Comparison of ENCODE assay signal across 26 mouse cellular contexts in genomic region chr12:78839906-78840305, GRCm38 (mm10). TPM values are rescaled to one million over a fixed set of nuclear protein-coding genes. Genes with fewer than 3 reads are reported as not detected.
A peak's percentile ranks its signal among the peaks of the same experiment; 100 is the strongest.
DNase-seq lines count a peak whose midpoint lies in the region; ATAC-seq and TF ChIP-seq lines count a peak whose summit lies in the region.
"Had no signal": no experiment of that assay in that cellular context is flagged by ENCODE, and none has a peak within 500 bp of the region (broad histone marks: within the 10 kb centered on the region; RNA-seq: fewer than 3 reads in every experiment).

No protein-coding gene starts in this region.

- no peak overlapping the region for H3K9ac ChIP-seq in heart, embryonic 11.5 days (ENCODE audit: low read depth, low read length)
- H3K9ac ChIP-seq: heart, embryonic 13.5 days; hindbrain, embryonic 12.5 days; limb, embryonic 12.5 days; liver, postnatal 0 days; midbrain, embryonic 15.5 days; neural tube, embryonic 12.5 days; stomach, embryonic 15.5 days had no signal

- H3K4me3 ChIP-seq in cerebellum, adult 2 months (replicated peaks; ENCODE audit: insufficient read depth, low read depth, low read length) = no peak overlapping the region
- H3K4me3 ChIP-seq in heart, embryonic 11.5 days (ENCODE audit: low read depth, low read length) = no peak overlapping the region
- H3K4me3 ChIP-seq: forebrain, embryonic 10.5 days; heart, embryonic 13.5 days; hindbrain, embryonic 12.5 days; layer of hippocampus, adult 2 months; limb, embryonic 12.5 days; midbrain, embryonic 15.5 days; neural tube, embryonic 12.5 days; stomach, embryonic 15.5 days had no signal

- H3K4me1 ChIP-seq in cerebellum, adult 2 months (ENCODE audit: control insufficient read depth, insufficient read depth, low read length) = no peaks in the 10 kb centered on the region
- H3K4me1 ChIP-seq in heart, embryonic 11.5 days (ENCODE audit: control insufficient read depth, insufficient read depth, low read length) = no peaks in the 10 kb centered on the region
- H3K4me1 ChIP-seq: forebrain, embryonic 10.5 days; hindbrain, embryonic 12.5 days; limb, embryonic 12.5 days; midbrain, embryonic 15.5 days; neural tube, embryonic 12.5 days; stomach, embryonic 15.5 days had no signal

- intact Hi-C loops in left cerebral cortex, postnatal 4 days (cut with DNase I) = no loop called here

- WGBS in cerebellum, adult 2 months = 37% methylated on average over 4 of the region's 4 CpGs
- 87% methylated on average over 4 of the region's 4 CpGs for WGBS in heart, embryonic 11.5 days (ENCODE audit: insufficient replicate concordance)

- no peaks in the 10 kb centered on the region for H3K9me3 ChIP-seq in heart, embryonic 11.5 days (replicated peaks; ENCODE audit: control insufficient read depth, low read length)
- H3K9me3 ChIP-seq: forebrain, embryonic 10.5 days; heart, embryonic 13.5 days; hindbrain, embryonic 12.5 days; limb, embryonic 12.5 days; midbrain, embryonic 15.5 days; neural tube, embryonic 12.5 days; stomach, embryonic 15.5 days had no signal

- H3K27ac ChIP-seq in cerebellum, adult 2 months (ENCODE audit: insufficient read depth, low read length) = no peak overlapping the region
- no peak overlapping the region for H3K27ac ChIP-seq in heart, embryonic 11.5 days (ENCODE audit: low read depth, low read length)
- H3K27ac ChIP-seq: forebrain, embryonic 10.5 days; heart, embryonic 13.5 days; hindbrain, embryonic 12.5 days; layer of hippocampus, adult 2 months; limb, embryonic 12.5 days; macrophage; midbrain, embryonic 15.5 days; neural tube, embryonic 12.5 days; stomach, embryonic 15.5 days had no signal

- DNase-seq in cerebellum, postnatal 14 days = peak; percentile 18 to 33
- DNase-seq in cerebellum, adult 2 months = no peak
- DNase-seq in heart, postnatal 4 days = peak; percentile 10
- peak; percentile 22 for DNase-seq in left cerebral cortex, postnatal 4 days
- no peak for DNase-seq in left cerebral cortex, adult 9 months (ENCODE audit: low spot score in 2 of 2)
- DNase-seq in T-cell, adult 2 months (ENCODE audit: low spot score) = no peak
- DNase-seq: adrenal gland, postnatal 25 days; cerebellum, adult 11 months; heart, adult 18-20 months; heart, postnatal 14 days; liver, postnatal 0 days; thymus, adult 18-20 months; thymus, postnatal 36 days had no signal

- no peak for ATAC-seq in heart, embryonic 11.5 days (replicated peaks; ENCODE audit: insufficient number of reproducible peaks, low FRiP score, low TSS enrichment)
- ATAC-seq: CD4-positive, CD25-positive, alpha-beta regulatory T cell, adult 4 months; liver, postnatal 0 days; lung, postnatal 0 days; midbrain, embryonic 15.5 days had no signal

- TF ChIP-seq POLR2A in cerebellum, adult 2 months (IDR thresholded peaks at IDR 0.05; ENCODE audit: borderline replicate concordance, insufficient read depth, low read length) = no peak

- no peak overlapping the region for H3K4me2 ChIP-seq in heart, embryonic 11.5 days
- H3K4me2 ChIP-seq: heart, embryonic 13.5 days; hindbrain, embryonic 12.5 days; limb, embryonic 12.5 days; liver, embryonic 11.5 days; midbrain, embryonic 15.5 days; neural tube, embryonic 12.5 days; stomach, embryonic 15.5 days had no signal

- TF ChIP-seq CTCF in cerebellum, adult 2 months (IDR thresholded peaks at IDR 0.05; ENCODE audit: borderline replicate concordance, insufficient read depth, low read depth, low read length) = no peak

- no peaks in the 10 kb centered on the region for H3K27me3 ChIP-seq in cerebellum, adult 2 months (ENCODE audit: control insufficient read depth, insufficient read depth, low read length)
- no peaks in the 10 kb centered on the region for H3K27me3 ChIP-seq in heart, embryonic 11.5 days (ENCODE audit: control insufficient read depth, insufficient read depth, low read length)
- H3K27me3 ChIP-seq: heart, embryonic 13.5 days; hindbrain, embryonic 12.5 days; limb, embryonic 12.5 days; midbrain, embryonic 15.5 days; neural tube, embryonic 12.5 days; stomach, embryonic 15.5 days had no signal

- peaks cover 16% of the 10 kb centered on the region for H3K36me3 ChIP-seq in heart, embryonic 11.5 days (ENCODE audit: control insufficient read depth, insufficient read depth, low read length)

RNA-seq across cellular contexts. Expression of gene Atp6v1d, which starts 21.5 kb away (rescaled TPM):
- polyA plus RNA-seq in cerebellum, adult 2 months (2012; rRNA removed) = 144 and 162 TPM in 2 replicates
- 10 to 100 TPM; 89.0 to 90.6 TPM for total RNA-seq in heart, postnatal 4 days (2021)
- 94.7 and 108 TPM in 2 replicates for polyA plus RNA-seq in heart, embryonic 11.5 days (2014; fragmentation: Nextera tagmentation; extraction: Ambion mirVana)
- 100 to 1,000 TPM; 120 to 128 TPM for total RNA-seq in left cerebral cortex, postnatal 4 days (2021)

RNA-seq across cellular contexts. Expression of gene Eif2s1, which starts 21.7 kb away (rescaled TPM):
- polyA plus RNA-seq in cerebellum, adult 2 months (2012; rRNA removed) = 29.1 and 33.2 TPM in 2 replicates
- 10 to 100 TPM; 81.4 to 84.9 TPM for total RNA-seq in heart, postnatal 4 days (2021)
- polyA plus RNA-seq in heart, embryonic 11.5 days (2014; fragmentation: Nextera tagmentation; extraction: Ambion mirVana) = 185 and 205 TPM in 2 replicates
- total RNA-seq in left cerebral cortex, postnatal 4 days (2021) = 10 to 100 TPM; 67.4 to 75.1 TPM

Comparison
In these comparisons a context has a peak if more than half of its experiments do, and no peak if none do; other contexts are left out.
1. DNase-seq: peak in cerebellum, postnatal 14 days (2 of 2), heart, postnatal 4 days (single experiment) and left cerebral cortex, postnatal 4 days (single experiment); none in cerebellum, adult 2 months (0 of 2), left cerebral cortex, adult 9 months (0 of 2) and T-cell, adult 2 months (single experiment).